Mouse (Mus musculus) embryonic facial prominence, embryonic 14.5 days (tissue): ENCODE data around the gene Skap1. TPM values are rescaled to one million over a fixed set of nuclear protein-coding genes. Genes with fewer than 3 reads are reported as not detected.

ENCODE experiments used
- ATAC-seq: fragments of 200-750 bp; cut with Nextera tagmentation; 2 replicates; pipeline ENCODE4 v1.8.0; 2017; ENCODE audit warnings: low read depth, moderate number of reproducible peaks, moderate TSS enrichment
- DNase-seq: peaks from one replicate; pipeline ENCODE4 v3.0.0-alpha.2; 2015; ENCODE audit warnings: low spot score
- H3K27ac ChIP-seq: fragments of 300-500 bp; sonication (generic); replicated peaks from 2 replicates; pipeline ENCODE4 v1.5.1; 2014; ENCODE audit warnings: low read depth, mild to moderate bottlenecking, low read length, moderate library complexity
- H3K27me3 ChIP-seq: fragments of 300-500 bp; sonication (generic); replicated peaks from 2 replicates; pipeline ENCODE4 v1.6.1; 2014; ENCODE audit warnings: low read length; ENCODE audit not compliant: control insufficient read depth, insufficient read depth
- H3K36me3 ChIP-seq: fragments of 300-500 bp; sonication (generic); 2 replicates; pipeline ENCODE4 v1.6.1; 2014; ENCODE audit warnings: low read length, mixed read lengths; ENCODE audit not compliant: control insufficient read depth, insufficient read depth
- H3K4me1 ChIP-seq: fragments of 300-500 bp; sonication (generic); 2 replicates; pipeline ENCODE4 v1.6.1; 2014; ENCODE audit warnings: antibody characterized with exemption, low read length; ENCODE audit not compliant: control insufficient read depth, insufficient read depth
- H3K4me2 ChIP-seq: fragments of 300-500 bp; sonication (generic); 2 replicates; pipeline ENCODE4 v1.6.1; 2014; ENCODE audit warnings: low read depth, mild to moderate bottlenecking, low read length, moderate library complexity, mixed read lengths
- H3K4me3 ChIP-seq: fragments of 300-500 bp; sonication (generic); 2 replicates; pipeline ENCODE4 v1.5.1; 2014; ENCODE audit warnings: low read depth, mild to moderate bottlenecking, low read length
- H3K9ac ChIP-seq: fragments of 300-500 bp; sonication (generic); 2 replicates; pipeline ENCODE4 v1.6.1; 2014; ENCODE audit warnings: low read depth, mild to moderate bottlenecking, low read length, moderate library complexity, mixed read lengths
- H3K9me3 ChIP-seq: fragments of 300-500 bp; sonication (generic); 2 replicates; pipeline ENCODE4 v1.6.1; 2016; ENCODE audit warnings: low read length; ENCODE audit not compliant: control insufficient read depth
- WGBS: fragments of 180-500 bp; shearing (Covaris S2); extraction: QIAGEN DNeasy Blood & Tissue Kit; methylation state at CpG from one replicate; pipeline ENCODE4 v1.1.7; 2014; 5-methylcytosine and 5-hydroxymethylcytosine counted together
- polyA plus RNA-seq: library from polyadenylated mRNA; unstranded; fragments of >200 nt; fragmentation: Nextera tagmentation; extraction: Ambion mirVana; gene quantifications from 2 replicates; pipeline ENCODE4 v1.2.1, GENCODE M21; 2014

Skap1 gene
- polyA plus RNA-seq, 1 experiment from 2014 or later: 1.5 TPM

DNA sequence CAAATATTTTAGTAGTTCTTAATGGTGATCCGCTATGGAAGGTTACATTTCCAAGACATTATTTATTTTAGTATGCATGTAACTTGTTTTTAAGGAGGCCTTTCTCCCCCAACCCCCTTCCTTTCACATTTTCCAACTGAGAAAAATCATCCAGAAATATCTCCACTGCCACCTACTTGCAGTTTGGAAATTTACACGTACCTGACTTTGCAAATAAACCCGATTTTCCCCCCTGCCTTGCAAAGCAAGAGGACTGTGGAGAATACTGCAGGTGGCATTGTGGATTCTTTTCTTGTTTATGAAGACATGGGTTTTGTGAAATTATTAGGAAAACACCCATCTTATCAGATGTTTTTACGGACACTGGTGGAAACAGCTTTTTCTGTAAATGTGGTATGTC lies 160.0 kb downstream of the Skap1 start:
- Histone ChIP-seq H3K9ac (no peak overlapping the region), H3K4me1 (peaks cover 5% of the 10 kb centered on the region; the same call in 1 of the 2 replicates), H3K27ac (no peak overlapping the region), H3K9me3 (no peaks in the 10 kb centered on the region), H3K36me3 (no peaks in the 10 kb centered on the region), H3K27me3 (peaks cover 39% of the 10 kb centered on the region), H3K4me3 (no peak overlapping the region), H3K4me2 (no peak overlapping the region)
- ATAC-seq (no peak), DNase-seq (peak; percentile 9)
- WGBS: 48% methylated on average over 4 of the region's 4 CpGs

DNA sequence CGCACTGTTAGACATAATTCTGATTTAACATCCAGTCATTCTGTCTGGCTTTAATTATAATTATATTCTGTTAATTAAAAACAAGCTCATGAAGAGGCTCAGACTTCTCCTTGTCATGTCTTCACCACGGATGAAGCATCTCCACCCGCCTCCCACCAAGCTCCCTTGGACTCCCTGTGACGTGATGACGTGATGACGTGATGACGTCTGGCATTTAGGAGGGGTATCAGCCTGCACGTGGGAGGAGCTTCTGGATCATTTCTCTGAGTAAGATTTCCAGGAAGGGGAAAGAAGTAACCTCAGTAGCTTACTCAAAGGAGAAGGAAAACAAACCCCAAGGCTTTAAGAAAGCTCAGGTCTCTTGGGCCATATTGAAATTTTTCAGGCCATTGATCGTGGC lies 165.4 kb downstream of the Skap1 start:
- Histone ChIP-seq H3K9ac (no peak overlapping the region), H3K27ac (no peak overlapping the region), H3K4me3 (no peak overlapping the region), H3K36me3 (no peaks in the 10 kb centered on the region), H3K27me3 (peaks cover 10% of the 10 kb centered on the region; the same call in 1 of the 2 replicates), H3K4me2 (no peak overlapping the region), H3K9me3 (no peaks in the 10 kb centered on the region), H3K4me1 (no peaks in the 10 kb centered on the region)
- no peak for ATAC-seq
- WGBS: 41% methylated on average over 9 of the region's 9 CpGs
- peak; percentile 76 for DNase-seq

DNA sequence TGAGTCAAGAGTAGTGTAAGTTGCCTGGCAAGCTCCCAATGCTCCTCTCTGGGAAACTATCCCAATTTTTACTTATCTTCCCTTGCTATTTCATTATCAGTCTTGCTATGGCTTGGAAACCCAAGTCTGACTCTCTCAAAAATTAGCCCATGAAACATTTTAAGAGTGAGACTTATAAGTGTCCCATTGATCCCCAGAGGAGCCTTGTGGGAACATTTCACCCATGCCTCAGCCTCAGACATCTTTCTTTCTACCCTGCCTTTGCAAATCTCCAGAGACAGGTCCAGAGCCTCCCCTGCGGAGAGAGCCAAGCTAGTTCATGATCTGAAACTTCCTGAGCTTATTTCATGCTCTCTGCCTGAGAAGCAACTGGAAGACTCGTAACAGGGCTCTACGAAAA lies 167.1 kb downstream of the Skap1 start:
- Histone ChIP-seq H3K9me3 (no peaks in the 10 kb centered on the region), H3K4me1 (no peaks in the 10 kb centered on the region), H3K4me2 (no peak overlapping the region), H3K9ac (no peak overlapping the region), H3K27me3 (peaks cover 5% of the 10 kb centered on the region; the same call in 1 of the 2 replicates), H3K36me3 (no peaks in the 10 kb centered on the region), H3K4me3 (no peak overlapping the region), H3K27ac (no peak overlapping the region)
- 71% methylated on average over 3 of the region's 3 CpGs for WGBS
- ATAC-seq: no peak
- DNase-seq: no peak

DNA sequence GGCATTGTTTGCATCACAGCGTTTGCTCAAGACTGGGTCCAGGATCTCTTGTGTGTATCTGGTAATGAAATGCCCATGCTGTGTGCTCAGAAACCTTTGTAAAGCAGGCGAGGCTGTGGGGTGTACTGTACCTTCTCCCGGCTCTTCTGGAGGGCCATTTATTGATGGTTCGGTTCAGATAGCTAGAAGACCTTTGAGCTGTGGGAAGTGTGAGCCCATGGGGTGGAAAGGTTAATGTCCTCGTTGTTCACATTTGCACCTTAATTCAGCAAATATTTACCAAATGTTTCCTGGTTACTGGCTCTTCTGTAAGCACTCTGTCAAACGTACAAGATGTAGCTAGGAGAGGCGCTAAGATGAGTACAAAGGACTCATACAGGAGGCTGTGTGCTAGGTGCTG lies 173.5 kb downstream of the Skap1 start:
- Histone ChIP-seq H3K36me3 (no peaks in the 10 kb centered on the region), H3K4me2 (no peak overlapping the region), H3K9ac (no peak overlapping the region), H3K4me1 (no peaks in the 10 kb centered on the region), H3K9me3 (no peaks in the 10 kb centered on the region), H3K27ac (no peak overlapping the region), H3K27me3 (no peaks in the 10 kb centered on the region), H3K4me3 (no peak overlapping the region)
- ATAC-seq (no peak), DNase-seq (no peak)
- WGBS: 64% methylated on average over 7 of the region's 7 CpGs

DNA sequence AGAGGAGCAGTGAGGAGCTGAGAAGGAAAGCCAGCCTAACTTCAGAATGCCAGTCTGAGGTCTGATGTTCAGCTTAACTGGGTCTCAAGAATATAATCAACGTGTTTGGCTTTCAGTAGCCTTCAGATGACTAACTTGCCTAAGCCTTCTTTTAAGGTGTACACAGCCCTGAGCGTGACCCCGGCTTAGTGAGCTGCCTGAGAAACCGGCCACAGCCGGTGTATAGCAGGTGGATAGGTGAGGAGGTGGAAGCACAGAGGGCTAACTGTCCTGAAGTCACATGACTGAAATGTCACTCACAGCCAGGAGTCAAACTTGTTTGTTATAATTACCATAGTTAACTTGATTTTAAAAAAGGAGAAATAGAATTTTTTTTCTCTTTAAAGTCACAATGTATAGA lies 175.4 kb downstream of the Skap1 start:
- Histone ChIP-seq H3K4me2 (no peak overlapping the region), H3K27me3 (no peaks in the 10 kb centered on the region), H3K9ac (no peak overlapping the region), H3K9me3 (no peaks in the 10 kb centered on the region), H3K4me1 (no peaks in the 10 kb centered on the region), H3K36me3 (no peaks in the 10 kb centered on the region), H3K27ac (no peak overlapping the region), H3K4me3 (no peak overlapping the region)
- DNase-seq: no peak
- WGBS: 59% methylated on average over 5 of the region's 5 CpGs
- ATAC-seq: no peak

DNA sequence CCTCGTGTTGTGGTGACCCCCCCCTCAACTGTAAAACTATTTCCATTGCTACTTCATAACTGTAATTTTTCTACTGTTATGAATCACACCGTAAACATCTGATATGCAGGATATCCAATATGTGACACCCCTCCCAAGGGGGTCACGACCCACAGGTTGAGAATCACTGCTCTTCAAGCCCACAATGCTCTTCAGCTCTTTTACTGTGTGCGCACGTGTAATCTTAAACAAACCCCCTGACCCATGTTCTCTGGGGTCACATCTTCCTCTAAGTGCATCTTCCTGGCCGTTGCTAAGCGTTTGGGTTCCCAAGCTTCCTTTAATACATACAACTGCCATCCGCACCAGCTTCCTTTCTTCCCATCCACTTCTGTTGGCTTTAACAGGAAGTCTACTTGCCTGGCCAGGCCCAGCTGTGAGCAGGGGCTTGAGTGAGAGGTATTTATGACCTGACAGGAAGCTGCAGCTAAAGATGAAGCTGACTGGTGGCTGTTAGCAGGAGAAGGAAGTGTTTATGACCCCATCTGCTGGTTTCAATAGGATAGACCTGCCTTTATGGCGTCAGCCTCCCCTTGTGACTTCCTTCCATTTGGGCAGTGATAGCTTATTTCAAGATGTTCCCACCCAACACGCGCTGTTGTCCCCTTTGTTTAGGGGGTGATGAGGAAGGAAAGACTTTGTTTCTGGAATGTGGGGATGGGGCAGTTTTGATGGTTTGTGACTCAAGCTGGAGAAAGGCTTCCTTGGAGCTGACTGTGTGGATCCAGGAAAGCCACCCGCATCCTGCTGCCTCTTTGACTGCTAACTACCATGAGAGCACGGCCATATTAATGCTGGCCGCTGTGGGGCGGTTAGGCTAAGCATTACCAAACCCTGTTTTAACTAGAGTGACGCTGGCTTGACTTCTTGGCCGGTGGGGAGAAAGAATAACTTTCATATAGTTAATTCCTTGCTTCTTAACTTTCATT lies 178.1 kb downstream of the Skap1 start:
- Histone ChIP-seq H3K36me3 (no peaks in the 10 kb centered on the region), H3K4me3 (no peak overlapping the region), H3K27ac (peak overlapping the region; percentile 16; the same call in 1 of the 2 replicates), H3K4me2 (no peak overlapping the region), H3K9me3 (no peaks in the 10 kb centered on the region), H3K27me3 (no peaks in the 10 kb centered on the region), H3K9ac (no peak overlapping the region), H3K4me1 (peaks cover 14% of the 10 kb centered on the region)
- 69% methylated on average over 17 of the region's 17 CpGs for WGBS
- ATAC-seq (no peak), DNase-seq (peak; percentile 41)

DNA sequence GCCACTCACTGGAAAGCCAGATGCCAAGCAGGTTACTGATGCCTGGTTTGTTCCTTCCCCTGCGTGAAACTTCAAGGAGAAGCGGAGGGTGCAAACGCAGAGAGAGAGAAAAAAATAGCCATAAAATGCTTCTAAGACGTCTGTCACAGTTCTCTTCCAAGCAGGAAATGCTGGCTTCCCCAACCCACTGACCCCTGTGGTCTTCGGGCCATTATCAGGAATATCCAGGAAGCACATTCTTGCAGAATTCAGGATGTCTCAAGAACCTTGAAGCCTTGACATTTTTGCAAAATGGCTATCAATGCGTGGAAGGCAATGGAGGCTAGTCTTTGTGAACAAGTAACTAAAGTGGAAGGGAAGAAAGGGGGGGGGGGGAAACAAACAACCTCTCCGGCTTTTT lies 180.6 kb downstream of the Skap1 start:
- 61% methylated on average over 7 of the region's 7 CpGs for WGBS
- no peak for DNase-seq
- H3K4me2 ChIP-seq: no peak overlapping the region
- ATAC-seq: no peak
- H3K27me3 ChIP-seq: no peaks in the 10 kb centered on the region
- no peak overlapping the region for H3K9ac ChIP-seq
- H3K36me3 ChIP-seq: no peaks in the 10 kb centered on the region
- H3K9me3 ChIP-seq: no peaks in the 10 kb centered on the region
- H3K27ac ChIP-seq: no peak overlapping the region; the same call in 1 of the 2 replicates
- H3K4me3 ChIP-seq: no peak overlapping the region
- H3K4me1 ChIP-seq: peaks cover 14% of the 10 kb centered on the region

GRCm38 (mm10) chr11:96645538-96646037 lies 181.2 kb downstream of the Skap1 start:
- Histone ChIP-seq H3K4me1 (peaks cover 14% of the 10 kb centered on the region), H3K4me2 (no peak overlapping the region), H3K27ac (no peak overlapping the region), H3K9ac (no peak overlapping the region), H3K4me3 (no peak overlapping the region), H3K9me3 (no peaks in the 10 kb centered on the region), H3K27me3 (no peaks in the 10 kb centered on the region), H3K36me3 (no peaks in the 10 kb centered on the region)
- DNase-seq: peak; percentile 71
- 28% methylated on average over 10 of the region's 10 CpGs for WGBS
- ATAC-seq: peak; percentile 47; the same call in 1 of the 2 replicates
